Mouse (Mus musculus) adrenal gland, adult 8-10 months (tissue): ENCODE data around the gene Hyal3. TPM values are rescaled to one million over a fixed set of nuclear protein-coding genes. Genes with fewer than 3 reads are reported as not detected.

Source experiments
- DNase-seq: peaks from one replicate; pipeline ENCODE4 v3.0.0; 2022
- total RNA-seq, 4 experiments: library from RNA; stranded (reverse); gene quantifications; 2 replicates each; pipeline ENCODE4 v1.2.4; 2022

Hyal3 gene
- total RNA-seq = 1 to 10 TPM; 1.5 to 2.3 (median 2.0) TPM

- DNase-seq = peak; percentile 93
Measured at GRCm38 (mm10) chr9:107580501-107581317, at the start of gene Hyal3. Gene Hyal3 (plus strand): TSS chr9:107580818.

DNA sequence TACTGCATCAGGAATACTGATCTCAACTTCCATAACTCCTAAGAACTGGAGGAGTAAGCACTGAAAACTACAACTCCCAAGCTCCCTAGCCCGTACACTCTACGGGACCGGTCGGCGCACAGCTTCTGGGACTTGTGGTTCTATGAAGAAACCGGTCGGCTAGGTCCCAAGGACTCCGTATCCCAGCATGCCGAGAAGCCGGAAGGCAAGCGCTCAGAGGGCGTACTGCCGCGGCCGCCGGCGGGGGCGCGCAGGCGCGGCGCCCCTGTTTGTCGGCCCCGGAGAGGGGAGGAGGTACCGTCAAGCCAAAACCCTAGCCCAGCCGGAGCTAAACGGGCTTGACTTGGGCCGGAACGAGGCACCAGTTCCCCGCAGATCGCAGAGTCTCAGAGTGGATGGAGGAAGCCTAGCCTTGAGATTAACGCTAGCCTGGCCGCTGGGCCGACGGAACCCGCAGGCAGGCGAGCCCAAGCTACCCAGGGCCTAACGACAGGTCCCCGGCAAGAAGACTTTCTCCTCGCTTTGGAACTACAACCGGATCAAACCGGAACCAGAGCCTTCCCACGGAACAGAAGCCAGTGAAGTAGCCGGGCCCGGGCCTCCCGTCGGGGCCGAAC lies 46.7 kb upstream of the Hyal3 start, which contains the start of gene Tmem115:
Tmem115 (plus strand) TSS at position 155 of the 617 bp plus-strand sequence.
- DNase-seq = peak; percentile 95

DNA sequence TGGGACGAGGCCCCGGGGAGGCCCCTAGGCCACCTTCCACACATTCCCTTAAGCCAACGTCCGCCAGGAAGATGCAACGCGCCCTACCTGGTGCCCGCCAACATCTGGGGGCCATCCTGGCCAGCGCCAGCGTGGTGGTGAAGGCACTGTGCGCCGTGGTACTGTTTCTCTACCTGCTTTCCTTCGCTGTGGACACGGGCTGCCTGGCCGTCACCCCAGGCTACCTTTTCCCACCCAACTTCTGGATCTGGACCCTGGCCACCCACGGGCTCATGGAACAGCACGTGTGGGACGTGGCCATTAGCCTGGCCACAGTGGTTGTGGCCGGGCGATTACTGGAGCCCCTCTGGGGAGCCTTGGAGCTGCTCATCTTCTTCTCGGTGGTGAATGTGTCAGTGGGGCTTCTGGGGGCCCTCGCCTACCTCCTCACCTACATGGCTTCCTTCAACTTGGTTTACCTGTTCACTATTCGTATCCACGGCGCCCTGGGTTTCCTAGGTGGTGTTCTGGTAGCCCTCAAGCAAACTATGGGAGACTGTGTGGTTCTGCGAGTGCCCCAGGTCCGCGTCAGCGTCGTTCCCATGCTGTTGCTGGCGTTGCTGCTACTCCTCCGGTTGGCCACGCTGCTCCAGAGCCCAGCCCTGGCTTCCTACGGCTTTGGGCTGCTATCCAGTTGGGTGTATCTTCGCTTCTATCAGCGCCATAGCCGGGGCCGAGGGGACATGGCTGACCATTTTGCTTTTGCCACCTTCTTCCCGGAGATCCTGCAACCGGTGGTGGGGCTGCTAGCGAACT lies 46.0 kb upstream of the Hyal3 start:
- DNase-seq = no peak

GRCm38 (mm10) chr9:107538231-107538630 lies 42.4 kb upstream of the Hyal3 start:
- no peak for DNase-seq

DNA sequence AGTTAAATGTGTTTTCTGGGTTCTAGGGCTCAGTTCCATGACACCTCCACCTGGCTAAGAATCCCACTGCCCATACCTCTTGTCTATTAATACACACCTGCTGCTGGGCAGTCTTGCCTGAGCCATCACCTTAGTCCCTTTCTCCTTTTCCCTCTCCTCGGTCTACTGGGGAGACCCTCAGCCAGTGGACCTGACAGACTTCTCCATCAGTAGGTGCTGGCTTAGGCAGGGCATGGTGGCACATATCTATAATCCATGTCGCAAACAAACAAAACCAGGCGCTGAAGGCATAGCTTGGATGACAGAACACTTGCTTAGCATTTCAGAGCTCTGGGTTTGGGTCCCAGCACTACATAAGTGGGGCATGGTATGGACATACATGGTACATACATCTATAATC lies 41.9 kb upstream of the Hyal3 start:
- DNase-seq = no peak

GRCm38 (mm10) chr9:107539940-107540339 lies 40.7 kb upstream of the Hyal3 start:
- no peak for DNase-seq

GRCm38 (mm10) chr9:107540420-107540819 lies 40.2 kb upstream of the Hyal3 start:
- DNase-seq = no peak

GRCm38 (mm10) chr9:107541005-107541404 lies 39.6 kb upstream of the Hyal3 start:
- no peak for DNase-seq

GRCm38 (mm10) chr9:107541474-107542351 lies 38.9 kb upstream of the Hyal3 start, which contains the start of the genes Cyb561d2 and Nprl2:
Gene Cyb561d2 (minus strand): TSS chr9:107542193.
Gene Nprl2 (plus strand): TSS chr9:107542226.
- peak; percentile 93 for DNase-seq

DNA sequence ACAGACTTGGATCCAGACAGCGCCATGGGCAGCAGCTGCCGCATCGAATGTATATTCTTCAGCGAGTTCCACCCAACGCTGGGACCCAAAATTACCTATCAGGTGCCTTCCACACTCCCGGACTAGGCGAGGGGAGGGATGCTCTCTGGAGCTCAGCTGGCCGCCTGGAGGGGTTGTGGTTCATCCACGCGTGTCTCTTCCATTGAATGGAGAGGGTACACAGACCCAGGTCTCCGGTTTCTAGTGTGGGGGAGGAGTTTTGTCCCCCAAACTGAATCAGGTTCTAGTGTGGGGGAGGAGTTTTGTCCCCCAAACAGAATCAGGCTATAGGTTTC lies 38.3 kb upstream of the Hyal3 start:
- DNase-seq = no peak

DNA sequence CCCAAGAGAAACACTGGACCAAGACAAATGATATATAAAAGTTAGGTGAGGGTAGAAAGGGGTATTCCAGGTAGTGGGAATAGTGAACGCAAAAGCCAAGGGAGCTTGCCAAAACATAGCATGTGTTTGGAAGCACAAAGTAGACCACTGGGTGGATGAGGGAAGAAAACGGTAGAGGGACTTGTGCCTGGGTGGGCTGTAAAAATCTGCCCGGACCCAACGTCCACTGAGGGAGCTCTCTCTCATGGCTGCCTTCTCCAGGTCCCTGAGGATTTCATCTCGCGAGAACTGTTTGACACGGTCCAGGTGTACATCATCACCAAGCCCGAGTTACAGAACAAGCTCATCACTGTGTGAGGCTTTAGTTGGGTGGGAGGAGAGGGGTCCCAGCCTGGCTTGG lies 37.9 kb upstream of the Hyal3 start:
- no peak for DNase-seq

DNA sequence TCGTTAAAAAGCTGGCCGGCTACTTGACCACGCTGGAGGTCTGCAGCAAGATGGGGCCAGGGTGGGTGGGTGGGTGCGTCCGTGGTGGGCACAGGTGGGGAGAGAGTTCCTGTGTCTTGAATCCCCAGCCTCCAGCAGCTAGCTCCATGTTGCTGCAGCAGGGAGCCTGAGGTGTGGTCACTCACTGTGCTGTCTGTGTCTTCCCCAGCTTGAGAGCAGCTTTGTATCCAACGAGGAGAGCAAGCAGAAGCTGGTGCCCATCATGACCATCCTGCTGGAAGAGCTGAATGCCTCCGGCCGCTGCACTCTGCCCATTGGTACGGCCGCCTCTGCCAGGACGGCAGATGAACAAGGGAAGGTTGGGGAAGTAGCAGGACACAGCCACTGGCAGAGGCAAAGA lies 37.3 kb upstream of the Hyal3 start:
- no peak for DNase-seq

DNA sequence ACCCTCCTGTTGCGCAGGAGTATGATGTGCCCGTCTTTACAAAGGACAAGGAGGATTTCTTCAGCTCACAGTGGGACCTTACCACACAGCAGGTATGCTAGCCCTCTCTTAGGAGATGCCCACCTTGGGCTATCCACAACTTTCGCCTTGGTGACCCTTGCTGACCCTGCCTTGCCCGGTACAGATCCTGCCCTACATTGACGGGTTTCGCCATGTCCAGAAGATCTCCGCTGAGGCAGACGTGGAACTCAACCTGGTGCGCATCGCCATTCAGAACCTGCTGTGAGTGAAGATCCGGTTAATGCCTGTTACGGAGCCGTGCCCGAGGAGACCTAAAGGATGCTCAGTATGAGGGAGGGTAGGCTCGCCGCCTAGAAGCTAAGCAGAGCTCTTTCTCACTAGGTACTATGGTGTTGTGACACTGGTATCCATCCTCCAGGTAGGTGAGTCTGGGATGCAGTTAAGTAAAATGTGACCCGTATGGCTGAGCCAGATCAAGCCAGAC lies 36.4 kb upstream of the Hyal3 start:
- DNase-seq = no peak

GRCm38 (mm10) chr9:107544729-107545128 lies 35.9 kb upstream of the Hyal3 start:
- DNase-seq = no peak

GRCm38 (mm10) chr9:107545199-107545598 lies 35.4 kb upstream of the Hyal3 start:
- no peak for DNase-seq

DNA sequence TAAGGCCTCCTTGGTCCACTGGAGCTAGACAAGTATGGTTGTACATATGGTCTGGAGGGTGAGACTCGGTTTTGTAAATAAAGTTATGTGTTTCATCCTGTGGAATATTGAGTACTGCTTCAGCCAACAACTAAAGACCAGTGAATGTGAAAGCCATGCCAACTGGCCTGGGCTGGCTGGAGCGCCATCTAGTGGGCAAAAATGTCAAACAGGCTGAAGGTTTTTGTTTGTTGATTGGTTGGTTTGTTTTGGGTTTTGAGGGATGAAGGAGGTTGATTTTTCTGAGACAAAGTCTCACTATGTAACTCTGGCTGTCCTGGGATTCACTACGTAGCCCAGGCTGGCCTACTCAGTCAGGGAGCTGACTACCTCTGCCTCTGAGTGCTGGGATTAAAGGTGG lies 35.0 kb upstream of the Hyal3 start:
- DNase-seq = no peak

DNA sequence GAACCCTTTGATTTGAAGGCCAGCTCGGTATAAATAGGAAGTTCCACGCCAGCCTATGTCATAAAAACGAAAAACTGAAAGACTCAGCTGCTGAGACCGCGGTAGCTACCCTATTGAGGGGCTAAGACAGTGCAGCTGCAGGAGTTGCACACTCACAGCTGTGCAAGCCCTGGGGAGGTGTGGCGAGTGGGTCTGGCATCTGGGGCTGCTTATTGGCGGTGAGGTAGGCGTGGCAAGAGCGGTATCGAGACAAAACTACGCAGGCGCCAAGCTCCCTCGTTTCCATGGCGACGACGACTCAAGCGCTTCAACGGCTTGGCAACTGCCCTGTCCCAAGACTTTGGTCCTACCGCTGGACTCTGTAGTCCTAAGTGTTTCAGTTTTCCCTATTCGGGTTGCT lies 33.6 kb upstream of the Hyal3 start, which contains the start of gene Zmynd10:
Zmynd10 (plus strand) TSS at position 273 of the 400 bp plus-strand sequence.
- peak; percentile 93 for DNase-seq

GRCm38 (mm10) chr9:107547957-107548356 lies 32.7 kb upstream of the Hyal3 start:
- no peak for DNase-seq

DNA sequence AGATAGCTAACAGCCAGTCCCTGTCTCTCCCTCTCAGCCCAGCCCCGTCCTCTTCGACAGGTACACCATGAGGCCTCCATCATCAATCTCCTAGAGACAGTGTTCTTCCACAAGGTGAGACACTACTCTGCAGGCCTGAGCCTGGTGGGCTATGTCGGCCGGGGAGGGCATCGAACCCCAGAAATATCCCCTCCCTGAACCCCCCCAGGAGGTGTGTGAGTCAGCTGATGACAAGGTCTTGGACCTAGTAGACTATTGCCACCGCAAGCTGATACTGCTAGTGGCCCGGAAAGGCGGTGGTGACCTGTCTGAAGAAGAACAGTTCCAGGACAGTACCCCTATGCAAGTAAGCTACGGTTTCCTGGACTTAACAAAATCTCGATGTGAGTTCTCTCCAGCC lies 31.8 kb upstream of the Hyal3 start:
- no peak for DNase-seq

DNA sequence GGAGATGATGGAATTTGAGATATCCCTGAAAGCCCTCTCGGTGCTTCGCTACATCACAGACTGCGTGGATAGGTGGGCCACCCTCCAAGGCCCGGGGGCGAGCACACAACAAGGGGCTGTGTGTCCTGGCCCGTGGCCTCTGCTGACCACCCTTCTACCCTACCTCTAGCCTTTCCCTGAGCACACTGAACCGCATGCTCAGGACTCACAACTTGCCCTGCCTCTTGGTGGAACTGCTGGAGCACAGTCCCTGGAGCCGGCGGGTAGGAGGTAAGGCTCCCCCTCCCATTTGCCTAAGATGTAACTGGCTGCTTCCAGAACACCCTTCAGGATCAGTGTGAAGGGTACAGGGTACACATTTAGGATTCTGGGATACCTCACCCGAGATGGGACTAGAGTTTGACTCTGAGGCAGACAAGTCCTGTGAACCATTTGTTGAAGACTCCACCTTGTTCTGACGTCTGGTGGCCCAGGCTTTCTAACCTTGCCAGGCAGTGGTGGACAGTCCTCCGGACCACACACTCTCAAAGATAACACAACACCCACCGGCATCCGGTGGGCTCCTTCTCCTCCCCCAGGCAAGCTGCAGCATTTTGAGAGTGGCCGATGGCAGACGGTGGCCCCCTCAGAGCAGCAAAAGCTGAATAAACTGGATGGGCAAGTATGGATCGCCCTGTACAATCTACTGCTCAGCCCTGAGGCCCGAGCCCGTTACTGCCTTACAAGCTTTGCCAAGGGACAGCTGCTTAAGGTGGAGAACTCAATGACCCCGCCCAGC lies 31.1 kb upstream of the Hyal3 start:
- DNase-seq = peak; percentile 13
